Mouse (Mus musculus) kidney, embryonic 15.5 days (tissue): ENCODE data around the gene Gm15217. TPM values are rescaled to one million over a fixed set of nuclear protein-coding genes. Genes with fewer than 3 reads are reported as not detected.

Experiments
- ATAC-seq: fragments of 200-750 bp; cut with Nextera tagmentation; replicated peaks from 2 replicates; pipeline ENCODE4 v1.8.0; 2017; ENCODE audit warnings: moderate TSS enrichment; ENCODE audit not compliant: low FRiP score
- H3K27ac ChIP-seq: fragments of 300-500 bp; sonication (generic); 2 replicates; pipeline ENCODE4 v1.5.1; 2015; ENCODE audit warnings: mild to moderate bottlenecking, inconsistent platforms
- H3K27me3 ChIP-seq: fragments of 300-500 bp; sonication (generic); 2 replicates; pipeline ENCODE4 v1.6.1; 2015; ENCODE audit warnings: inconsistent platforms
- H3K36me3 ChIP-seq: fragments of 300-500 bp; sonication (generic); 2 replicates; pipeline ENCODE4 v1.6.1; 2015; ENCODE audit warnings: inconsistent platforms
- H3K4me1 ChIP-seq: fragments of 300-500 bp; sonication (generic); 2 replicates; pipeline ENCODE4 v1.6.1; 2015; ENCODE audit warnings: inconsistent platforms
- H3K4me2 ChIP-seq: fragments of 300-500 bp; sonication (generic); 2 replicates; pipeline ENCODE4 v1.6.1; 2015; ENCODE audit warnings: moderate library complexity, mild to moderate bottlenecking, inconsistent platforms
- H3K4me3 ChIP-seq: fragments of 300-500 bp; sonication (generic); replicated peaks from 2 replicates; pipeline ENCODE4 v1.5.1; 2015; ENCODE audit warnings: mild to moderate bottlenecking, inconsistent platforms
- H3K9ac ChIP-seq: fragments of 300-500 bp; sonication (generic); 2 replicates; pipeline ENCODE4 v1.6.1; 2015; ENCODE audit warnings: mild to moderate bottlenecking, inconsistent platforms
- H3K9me3 ChIP-seq: fragments of 300-500 bp; sonication (generic); replicated peaks from 2 replicates; pipeline ENCODE4 v1.6.1; 2016; ENCODE audit warnings: inconsistent platforms
- WGBS: fragments of 180-500 bp; shearing (Covaris S2); methylation state at CpG from one replicate; pipeline ENCODE4 v1.1.7; 2015; ENCODE audit warnings: mixed read lengths; 5-methylcytosine and 5-hydroxymethylcytosine counted together
- polyA plus RNA-seq: library from polyadenylated mRNA; unstranded; fragments of >200 nt; fragmentation: Nextera tagmentation; extraction: Ambion mirVana; gene quantifications from 2 replicates; pipeline ENCODE4 v1.2.1, GENCODE M21; 2015

Gene Gm15217
- polyA plus RNA-seq, 1 experiment from 2014 or later = 1.1 TPM

DNA sequence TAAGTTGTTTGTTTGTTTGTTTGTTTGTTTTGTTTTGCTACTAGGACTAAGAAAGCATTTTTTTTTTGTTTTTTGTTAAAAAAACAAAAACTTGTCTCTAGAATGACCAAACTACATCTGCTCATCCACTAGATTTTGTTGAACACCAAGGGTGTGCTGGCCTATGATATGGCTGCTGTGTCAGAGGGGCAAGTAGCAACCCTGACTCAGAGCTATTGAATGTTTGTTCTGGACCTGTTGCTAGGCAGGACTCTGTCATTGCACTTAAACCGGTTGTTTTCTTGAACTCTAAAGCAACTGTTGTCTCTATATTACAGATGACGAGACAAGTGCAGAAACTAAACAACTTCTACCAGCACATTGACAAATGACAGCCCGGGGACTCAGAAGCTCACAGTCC is 29.1 kb downstream of the Gm15217 start:
- no peaks in the 10 kb centered on the region for H3K4me1 ChIP-seq
- H3K4me2 ChIP-seq = no peak overlapping the region
- 77% methylated on average over 3 of the region's 3 CpGs for WGBS
- H3K36me3 ChIP-seq = no peaks in the 10 kb centered on the region
- H3K9me3 ChIP-seq = no peaks in the 10 kb centered on the region
- no peaks in the 10 kb centered on the region for H3K27me3 ChIP-seq
- no peak overlapping the region for H3K27ac ChIP-seq
- H3K9ac ChIP-seq = no peak overlapping the region
- H3K4me3 ChIP-seq = no peak overlapping the region
- no peak for ATAC-seq

- no peak overlapping the region for H3K4me2 ChIP-seq
- 83% methylated on average over 10 of the region's 10 CpGs for WGBS
- no peak overlapping the region for H3K27ac ChIP-seq
- no peak for ATAC-seq
- H3K9ac ChIP-seq = no peak overlapping the region
- no peaks in the 10 kb centered on the region for H3K27me3 ChIP-seq
- H3K36me3 ChIP-seq = no peaks in the 10 kb centered on the region
- H3K4me3 ChIP-seq = no peak overlapping the region
- H3K4me1 ChIP-seq = no peaks in the 10 kb centered on the region
- no peaks in the 10 kb centered on the region for H3K9me3 ChIP-seq
These were observed 29.8 kb downstream of the Gm15217 start for GRCm38 (mm10) chr14:46409016-46409415.

GRCm38 (mm10) chr14:46410557-46411120 is 31.4 kb downstream of the Gm15217 start:
- no peak overlapping the region for H3K4me2 ChIP-seq
- no peak for ATAC-seq

DNA sequence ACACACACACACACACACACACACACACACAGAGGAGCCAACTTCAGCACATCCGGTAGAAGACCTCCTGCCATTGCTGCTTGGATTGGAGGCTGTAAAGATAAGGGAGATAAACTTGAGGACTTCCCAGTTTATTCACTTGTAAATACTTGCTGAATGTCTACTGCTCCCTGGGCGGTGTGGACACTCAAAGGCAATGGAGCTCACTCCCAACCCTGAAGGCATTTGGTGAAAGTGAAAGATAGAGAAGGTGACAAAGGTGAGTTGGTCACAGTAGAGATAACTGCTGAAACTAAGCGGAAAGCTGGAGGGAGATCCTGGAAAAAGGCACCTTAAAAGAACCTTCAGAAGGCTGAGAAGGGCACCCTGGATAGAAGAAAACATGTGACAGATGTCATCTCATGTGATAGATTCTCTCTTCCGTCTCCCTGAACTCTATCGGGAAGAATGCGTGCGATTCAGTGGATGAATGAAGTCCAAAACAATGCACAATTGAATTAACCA is 33.3 kb downstream of the Gm15217 start:
- no peaks in the 10 kb centered on the region for H3K9me3 ChIP-seq
- no peak for ATAC-seq
- H3K27me3 ChIP-seq = no peaks in the 10 kb centered on the region
- WGBS = 81% methylated on average over 7 of the region's 7 CpGs
- no peak overlapping the region for H3K27ac ChIP-seq
- H3K4me1 ChIP-seq = no peaks in the 10 kb centered on the region
- H3K36me3 ChIP-seq = no peaks in the 10 kb centered on the region
- no peak overlapping the region for H3K4me3 ChIP-seq
- H3K4me2 ChIP-seq = no peak overlapping the region
- no peak overlapping the region for H3K9ac ChIP-seq

More at GRCm38 (mm10) chr14:46410557-46411120, 31.4 kb downstream of the Gm15217 start:
- Histone ChIP-seq H3K4me1 (no peaks in the 10 kb centered on the region), H3K9me3 (no peaks in the 10 kb centered on the region), H3K27ac (no peak overlapping the region), H3K4me3 (no peak overlapping the region), H3K36me3 (no peaks in the 10 kb centered on the region), H3K9ac (no peak overlapping the region), H3K27me3 (no peaks in the 10 kb centered on the region)
- 48% methylated on average over 4 of the region's 4 CpGs for WGBS

- no peak overlapping the region for H3K4me3 ChIP-seq
- peak overlapping the region; percentile 22; the same call in 1 of the 2 replicates for H3K27ac ChIP-seq
- WGBS = 72% methylated on average over 15 of the region's 15 CpGs
- no peak overlapping the region for H3K9ac ChIP-seq
- ATAC-seq = peak; percentile 62
- H3K36me3 ChIP-seq = no peaks in the 10 kb centered on the region
- no peak overlapping the region for H3K4me2 ChIP-seq
- no peaks in the 10 kb centered on the region for H3K9me3 ChIP-seq
- no peaks in the 10 kb centered on the region for H3K27me3 ChIP-seq
- H3K4me1 ChIP-seq = peaks cover 15% of the 10 kb centered on the region
These were observed 39.3 kb downstream of the Gm15217 start for GRCm38 (mm10) chr14:46418371-46419097.

DNA sequence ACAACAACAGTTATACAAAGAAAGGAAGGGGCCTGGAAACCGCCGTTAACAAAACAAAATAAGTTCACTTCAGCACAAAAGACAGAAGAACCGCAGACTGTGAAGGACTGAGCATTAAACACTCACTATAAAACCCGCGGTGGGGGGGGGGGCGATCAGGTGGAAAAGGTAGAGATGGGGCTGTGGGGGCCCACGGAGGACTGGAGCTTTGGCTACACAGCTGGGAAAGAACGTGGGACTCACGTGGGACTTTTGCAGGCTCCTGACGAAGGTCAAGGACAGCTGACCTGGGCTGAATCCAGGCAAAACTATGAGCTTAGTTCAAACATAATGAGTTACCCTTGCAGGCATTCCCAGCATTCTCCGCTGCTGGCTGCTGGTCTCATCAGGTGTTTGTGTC is 40.1 kb downstream of the Gm15217 start:
- no peaks in the 10 kb centered on the region for H3K36me3 ChIP-seq
- no peak overlapping the region; the same call in 1 of the 2 replicates for H3K4me2 ChIP-seq
- no peak overlapping the region for H3K4me3 ChIP-seq
- ATAC-seq = 0 out of 2 replicates have a peak, but pooled peaks have one; percentile 25
- H3K27me3 ChIP-seq = no peaks in the 10 kb centered on the region
- no peak overlapping the region for H3K27ac ChIP-seq
- 43% methylated on average over 11 of the region's 11 CpGs for WGBS
- peaks cover 15% of the 10 kb centered on the region for H3K4me1 ChIP-seq
- H3K9ac ChIP-seq = no peak overlapping the region
- no peaks in the 10 kb centered on the region for H3K9me3 ChIP-seq

DNA sequence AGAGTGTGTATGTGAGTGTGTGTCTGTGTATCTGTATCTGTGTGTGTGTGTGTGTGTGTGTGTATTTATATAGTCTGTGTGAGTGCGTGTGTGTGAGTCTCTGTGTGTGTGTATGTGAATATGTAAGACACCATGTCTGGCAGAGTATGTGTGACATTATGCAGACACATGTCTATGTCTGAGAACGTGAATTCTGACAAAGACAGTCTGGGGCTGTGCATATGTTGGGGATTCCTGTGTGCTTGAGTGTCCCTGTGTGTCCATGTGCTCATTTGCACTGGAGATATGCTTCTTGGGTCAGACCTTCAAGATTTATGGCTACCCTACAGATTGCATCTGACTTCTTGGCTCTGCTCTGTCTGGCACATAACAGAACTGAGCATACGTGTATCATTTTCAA is 42.6 kb downstream of the Gm15217 start:
- Histone ChIP-seq H3K9me3 (no peaks in the 10 kb centered on the region), H3K36me3 (no peaks in the 10 kb centered on the region), H3K27me3 (no peaks in the 10 kb centered on the region), H3K4me1 (peaks cover 15% of the 10 kb centered on the region), H3K4me2 (no peak overlapping the region), H3K4me3 (no peak overlapping the region), H3K27ac (no peak overlapping the region), H3K9ac (no peak overlapping the region)
- WGBS = 74% methylated on average over 3 of the region's 3 CpGs
- ATAC-seq = no peak

DNA sequence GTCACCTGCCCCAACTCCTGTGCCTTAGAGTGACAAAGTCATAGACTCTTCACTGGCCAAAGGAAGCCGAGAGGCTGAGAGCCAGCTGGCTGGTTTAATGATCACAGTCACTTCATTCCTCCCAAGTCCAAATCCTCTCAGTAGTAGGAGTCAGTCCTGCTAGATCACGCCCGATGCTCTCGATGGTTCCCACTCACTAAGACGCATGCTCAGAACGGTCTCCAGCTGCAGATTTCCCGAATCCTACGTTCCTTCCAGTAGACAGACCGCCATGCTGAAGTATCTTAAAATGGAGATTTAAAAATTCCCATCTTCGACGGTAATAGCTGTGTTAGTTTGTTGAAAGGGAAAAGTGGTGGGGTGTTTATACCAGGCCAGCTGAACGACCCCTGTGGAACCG is 48.0 kb downstream of the Gm15217 start:
- Histone ChIP-seq H3K4me1 (no peaks in the 10 kb centered on the region), H3K27me3 (no peaks in the 10 kb centered on the region), H3K27ac (no peak overlapping the region), H3K9ac (no peak overlapping the region), H3K9me3 (no peaks in the 10 kb centered on the region), H3K4me2 (no peak overlapping the region), H3K36me3 (no peaks in the 10 kb centered on the region), H3K4me3 (no peak overlapping the region)
- ATAC-seq = no peak
- 94% methylated on average over 13 of the region's 13 CpGs for WGBS

DNA sequence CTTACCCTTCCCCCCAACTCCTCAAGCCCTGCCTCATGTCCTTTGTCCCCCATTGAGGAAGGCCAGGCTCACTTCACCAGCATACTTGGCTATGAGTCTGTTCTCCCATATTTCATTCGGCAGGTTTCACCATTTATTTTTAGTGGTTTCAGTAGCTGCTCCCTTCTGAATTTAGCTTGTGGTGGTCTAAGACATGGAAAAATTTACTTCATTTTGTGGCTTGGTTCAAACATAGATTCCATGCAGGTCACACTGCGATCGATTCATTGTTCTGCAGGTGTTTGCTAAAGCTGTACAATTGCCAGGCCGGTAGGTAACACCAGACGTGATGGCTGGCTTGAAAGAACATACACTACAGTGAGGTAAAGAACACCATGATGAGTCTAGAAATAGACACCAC is 51.0 kb downstream of the Gm15217 start:
- 93% methylated on average over 5 of the region's 5 CpGs for WGBS
- no peak overlapping the region for H3K9ac ChIP-seq
- H3K27me3 ChIP-seq = no peaks in the 10 kb centered on the region
- no peak overlapping the region for H3K4me2 ChIP-seq
- H3K4me1 ChIP-seq = no peaks in the 10 kb centered on the region; the same call in 1 of the 2 replicates
- H3K36me3 ChIP-seq = no peaks in the 10 kb centered on the region
- H3K27ac ChIP-seq = no peak overlapping the region
- no peaks in the 10 kb centered on the region for H3K9me3 ChIP-seq
- no peak overlapping the region for H3K4me3 ChIP-seq
- ATAC-seq = no peak

Other genes starting within 250 kb of the Gm15217 start
- gene Bmp4, start 11.3 kb downstream of the Gm15217 start, polyA plus RNA-seq = 36.3 and 40.8 TPM in 2 replicates